Mouse (Mus musculus): ENCODE data around the gene Ttc28.

Gene Ttc28

GRCm38 (mm10) chr5:111097233-111098160, 217.9 kb downstream of the Ttc28 start:
- DNase-seq (ENCODE audit: low spot score in 2 of 2): no peak

DNA sequence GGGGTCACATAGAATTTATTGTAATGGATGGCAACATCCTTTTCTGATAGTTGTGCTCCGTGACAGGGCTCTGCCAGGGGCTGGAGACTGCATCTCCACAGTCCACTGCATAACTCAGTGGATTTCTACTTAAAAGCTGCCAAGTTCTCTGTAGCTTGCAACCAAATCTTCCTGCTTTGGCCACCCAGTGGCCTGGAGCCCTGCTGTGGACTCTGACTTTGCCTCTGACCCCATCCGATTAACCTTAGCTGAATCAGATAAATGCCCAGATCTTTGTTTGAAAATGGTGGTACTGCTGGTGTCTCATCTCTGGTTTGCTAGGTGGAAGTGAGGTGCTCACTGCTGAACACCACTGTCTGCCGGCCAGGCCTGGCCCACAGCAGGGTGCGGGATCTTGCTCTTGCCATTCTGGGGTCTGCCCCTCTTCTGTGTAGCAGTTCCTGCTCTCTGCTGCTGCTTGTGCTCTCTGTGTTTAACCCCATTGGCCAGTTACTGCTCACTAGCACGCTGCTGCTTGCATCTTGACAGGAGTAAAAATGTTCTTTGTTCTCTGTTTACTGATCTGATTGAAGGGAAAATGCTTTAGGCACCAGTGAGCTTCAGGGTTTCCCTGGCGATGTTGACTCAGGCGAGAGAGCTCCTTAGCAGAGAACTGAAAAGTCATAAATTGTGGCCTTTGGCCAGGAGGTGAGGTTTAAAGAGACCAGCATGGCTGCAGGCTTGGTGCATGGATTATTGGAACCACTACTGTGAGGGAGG, 219.1 kb downstream of the Ttc28 start:
- DNase-seq (ENCODE audit: low spot score in 2 of 2): no peak

- DNase-seq (ENCODE audit: low spot score in 2 of 2): no peak
Measured at GRCm38 (mm10) chr5:111100585-111100984, 221.0 kb downstream of the Ttc28 start.

DNA sequence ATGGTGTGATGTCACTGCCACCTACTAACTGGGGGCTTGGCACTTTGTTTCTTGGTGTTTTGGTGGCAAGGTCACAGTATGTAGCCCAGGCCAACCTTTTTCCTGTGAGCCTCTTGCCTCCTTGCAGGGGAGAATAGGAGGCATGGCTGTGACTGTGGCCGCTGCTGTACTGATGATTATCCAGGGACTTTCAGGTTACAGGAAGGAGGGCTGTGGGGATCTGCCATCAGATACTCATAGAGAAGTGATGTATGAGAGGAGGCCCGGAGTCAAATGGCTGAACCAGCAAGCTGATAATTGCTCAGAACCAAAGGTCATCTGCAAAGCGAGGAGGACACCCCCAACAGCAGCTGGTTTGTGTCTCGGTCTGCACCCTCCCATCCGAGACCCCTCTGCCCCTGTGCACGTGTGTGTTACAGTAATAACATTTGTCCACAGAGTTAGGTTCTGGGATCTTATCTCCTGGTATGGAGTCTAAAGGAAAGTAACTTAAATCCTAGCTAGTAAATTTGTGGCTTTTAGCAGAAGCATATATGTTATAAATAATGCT, 221.9 kb downstream of the Ttc28 start:
- DNase-seq (ENCODE audit: low spot score in 2 of 2): no peak

DNA sequence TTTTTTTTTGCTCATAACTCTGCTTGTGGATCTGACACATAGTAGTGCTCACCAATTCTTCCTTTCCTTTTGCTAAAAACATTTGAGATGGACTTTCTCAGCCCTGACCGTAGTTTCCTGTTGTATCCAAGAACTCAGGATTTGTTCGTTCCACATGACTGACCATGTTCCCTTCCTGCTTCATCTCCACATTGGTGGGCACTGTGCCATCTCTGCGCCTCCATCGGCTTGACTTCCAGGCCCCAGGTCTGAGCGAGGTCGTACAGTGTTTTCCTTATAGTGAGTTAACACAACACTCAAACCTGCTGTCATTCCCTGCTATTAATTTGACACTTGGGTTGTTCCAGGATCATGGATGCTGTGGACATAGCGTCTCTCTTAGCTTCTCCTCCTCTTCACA, 225.2 kb downstream of the Ttc28 start:
- no peak for DNase-seq (ENCODE audit: low spot score in 2 of 2)

GRCm38 (mm10) chr5:111111378-111111777, 231.8 kb downstream of the Ttc28 start:
- no peak for DNase-seq (ENCODE audit: low spot score in 2 of 2)

GRCm38 (mm10) chr5:111113183-111113582, 233.6 kb downstream of the Ttc28 start:
- no peak for DNase-seq (ENCODE audit: low spot score in 2 of 2)

GRCm38 (mm10) chr5:111113694-111114375, 234.2 kb downstream of the Ttc28 start:
- no peak for DNase-seq (ENCODE audit: low spot score in 2 of 2)

- no peak for DNase-seq (ENCODE audit: low spot score in 2 of 2)
Measured at GRCm38 (mm10) chr5:111114597-111114996, 235.0 kb downstream of the Ttc28 start.

GRCm38 (mm10) chr5:111115519-111116350, 236.1 kb downstream of the Ttc28 start:
- DNase-seq (ENCODE audit: low spot score in 2 of 2): no peak

DNA sequence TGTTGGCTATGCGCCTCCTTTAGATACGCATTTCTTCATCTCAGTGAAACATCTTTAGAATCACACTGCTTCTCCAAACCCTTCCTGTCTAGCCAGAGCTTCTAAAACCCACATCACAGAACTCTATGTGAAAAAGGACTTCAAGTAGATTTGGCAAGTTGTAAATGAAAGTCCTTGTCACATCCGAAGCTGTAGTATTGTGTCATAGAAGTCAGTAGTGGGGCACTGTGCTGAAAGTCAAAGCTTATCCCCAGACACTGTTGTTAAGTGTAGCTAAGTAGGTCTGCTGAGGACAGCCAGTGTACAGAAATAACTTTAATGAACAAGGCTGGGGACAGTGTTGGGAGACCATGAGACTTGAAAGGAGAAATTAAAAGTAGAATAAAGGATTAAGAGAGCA, 240.2 kb downstream of the Ttc28 start:
- DNase-seq (ENCODE audit: low spot score in 2 of 2): no peak

- no peak for DNase-seq (ENCODE audit: low spot score in 2 of 2)
Measured at GRCm38 (mm10) chr5:111120298-111120697, 240.7 kb downstream of the Ttc28 start.

GRCm38 (mm10) chr5:111120705-111121420, 241.3 kb downstream of the Ttc28 start:
- DNase-seq (ENCODE audit: low spot score in 2 of 2): no peak

DNA sequence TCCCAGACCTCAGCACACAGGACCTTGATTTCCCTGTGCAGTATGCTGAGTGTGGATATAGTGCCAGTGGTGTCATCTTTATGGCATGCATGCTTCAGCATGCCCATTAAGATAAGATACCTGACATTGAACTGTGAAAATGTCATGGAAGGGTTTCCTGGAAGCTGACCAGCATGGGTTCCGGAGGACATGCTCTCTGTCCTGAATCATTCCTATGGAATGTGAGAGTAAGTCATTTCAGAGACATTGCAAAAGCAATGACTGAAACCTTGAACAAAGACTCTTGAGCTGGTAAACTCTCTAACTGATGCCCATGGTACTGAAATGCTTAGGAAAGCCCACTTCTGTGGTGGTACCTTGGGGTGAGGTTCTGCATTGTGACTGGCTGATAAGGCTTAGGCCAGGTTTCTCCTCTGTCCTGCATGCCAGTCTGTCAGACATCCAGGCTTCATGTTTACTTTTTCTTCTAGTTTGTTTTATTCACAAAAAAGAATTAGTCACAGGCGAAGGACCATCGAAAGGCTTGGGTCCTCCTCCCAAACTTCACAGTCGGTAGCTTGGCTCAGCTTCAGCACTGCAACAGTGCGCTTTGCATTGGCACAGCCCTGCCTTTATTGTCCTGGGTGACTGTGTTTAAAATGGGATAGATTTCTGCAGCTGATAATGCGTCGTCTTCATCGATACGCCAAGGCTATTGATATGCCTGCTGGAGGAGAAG, 242.9 kb downstream of the Ttc28 start:
- DNase-seq (ENCODE audit: low spot score in 2 of 2): no peak

DNA sequence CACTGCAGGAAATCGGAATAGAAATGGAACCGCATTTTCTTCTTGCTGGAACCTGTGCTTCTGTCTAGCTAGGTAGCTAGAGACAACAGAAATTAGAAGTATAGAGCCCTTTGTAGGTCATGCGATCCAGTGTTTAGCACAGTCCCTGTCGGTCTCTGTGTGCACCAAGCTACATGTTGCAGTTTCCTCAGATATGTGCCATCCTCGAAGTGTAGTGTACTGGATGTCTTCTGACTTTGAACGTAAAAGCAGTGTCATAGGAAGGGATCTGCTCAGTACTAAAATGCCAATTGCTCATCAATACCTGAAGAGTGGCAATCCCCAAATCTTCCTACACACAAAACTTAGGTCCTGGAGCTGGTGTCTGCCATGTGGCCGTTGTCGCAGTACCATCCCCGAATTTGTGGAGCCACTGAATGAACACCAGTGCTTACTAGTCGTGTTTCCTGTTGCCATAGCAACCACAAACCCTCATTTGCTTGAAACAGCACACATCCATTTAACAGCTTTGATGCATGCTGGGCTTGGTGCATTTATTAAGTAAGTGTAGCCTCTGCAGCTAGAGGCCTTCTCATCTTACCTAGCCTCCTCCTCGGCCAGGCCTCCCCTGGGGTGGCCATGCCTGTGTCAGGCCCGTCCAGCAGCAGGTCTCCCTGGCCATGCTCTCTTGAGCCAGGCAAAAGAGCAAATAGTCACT, 243.6 kb downstream of the Ttc28 start:
- DNase-seq (ENCODE audit: low spot score in 2 of 2): peak in 1 of 2 experiments; percentile 38

DNA sequence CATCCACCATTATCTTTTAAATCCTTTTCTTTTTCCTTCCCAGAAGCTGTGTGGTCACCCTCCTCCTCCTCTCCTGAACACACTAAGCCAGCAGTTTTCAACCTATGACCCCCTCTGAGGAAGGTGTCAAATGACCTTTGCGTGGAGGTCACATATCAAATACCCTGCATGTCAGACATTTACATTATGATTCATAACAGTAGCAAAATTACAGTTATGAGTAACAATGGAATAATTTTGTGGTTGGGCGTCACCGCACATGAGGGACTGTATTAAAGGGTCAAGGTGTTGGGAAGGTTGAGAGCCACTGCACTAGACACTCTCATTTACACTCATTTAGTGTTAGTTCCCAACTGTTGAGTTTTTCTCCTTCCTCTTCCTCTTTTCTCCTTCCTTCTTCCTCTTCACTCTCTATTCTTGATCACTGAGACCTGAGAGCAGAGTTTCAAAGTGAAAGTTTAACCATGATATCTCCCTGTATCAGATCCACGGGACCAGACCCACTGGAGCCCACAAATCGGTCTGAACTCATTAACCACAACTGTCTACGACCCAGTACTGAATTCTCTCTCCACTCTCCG, 245.1 kb downstream of the Ttc28 start:
- DNase-seq (ENCODE audit: low spot score in 2 of 2): no peak

DNA sequence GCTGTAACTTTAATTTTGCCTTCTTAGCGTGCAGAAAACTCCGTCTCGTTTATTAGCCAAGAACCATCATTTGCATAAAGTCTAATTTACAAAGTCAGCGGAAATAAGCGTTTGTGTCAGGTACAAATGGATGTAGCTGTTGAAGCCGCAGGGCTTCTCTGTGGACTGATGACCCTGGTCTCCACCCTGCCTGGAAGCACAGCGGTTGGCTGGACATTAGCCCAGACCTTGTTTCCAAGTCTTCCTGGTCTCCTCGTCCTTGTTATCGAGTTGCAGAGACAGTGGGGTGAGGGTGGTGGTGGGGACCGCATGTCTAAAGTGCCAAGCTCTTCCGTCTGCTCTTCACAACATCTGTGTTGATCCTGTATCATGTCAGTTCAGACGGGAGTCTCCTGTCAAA, 246.1 kb downstream of the Ttc28 start:
- no peak for DNase-seq (ENCODE audit: low spot score in 2 of 2)

DNA sequence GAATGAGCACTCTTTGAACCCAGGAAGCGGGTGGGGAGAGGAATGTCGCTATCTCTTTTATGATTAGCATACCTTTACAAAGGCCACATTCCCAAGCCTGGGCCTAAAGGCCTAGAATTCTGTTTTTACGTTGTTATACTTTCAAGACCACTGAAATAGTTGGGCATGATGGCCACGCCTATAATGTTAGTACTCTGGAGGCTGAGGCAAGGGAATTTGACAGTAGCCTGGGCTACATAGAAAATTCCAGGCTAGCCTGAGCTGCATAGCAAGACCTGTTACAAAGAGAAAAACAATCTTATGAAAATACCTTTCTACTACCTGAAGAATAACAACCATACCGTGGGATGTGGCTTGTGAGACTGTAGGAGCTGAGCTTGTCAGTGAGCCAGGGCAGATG, 248.2 kb downstream of the Ttc28 start:
- DNase-seq (ENCODE audit: low spot score in 2 of 2): no peak

DNA sequence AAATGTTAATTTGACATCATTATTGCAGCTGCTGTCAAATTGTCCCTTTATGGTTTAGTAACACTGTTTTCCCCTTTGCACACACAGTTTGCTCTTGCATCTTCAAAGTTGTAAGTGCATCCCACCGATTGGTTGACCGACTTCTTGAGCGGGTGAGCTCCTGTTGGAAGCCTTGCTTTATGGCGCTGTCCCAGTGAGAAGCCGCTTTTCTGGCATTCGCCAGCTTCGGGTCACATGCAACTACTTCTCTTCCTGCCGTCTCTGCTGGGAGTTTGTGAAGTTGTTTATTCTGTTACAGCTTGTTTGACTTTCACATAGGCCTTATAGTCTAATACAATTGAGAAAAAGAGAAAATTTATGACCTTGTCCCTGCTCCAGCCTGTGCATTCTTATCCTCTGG, 250.5 kb downstream of the Ttc28 start:
- no peak for DNase-seq (ENCODE audit: low spot score in 2 of 2)
